Mouse (Mus musculus) bone marrow, adult 2 months (tissue): ENCODE results near the gene Rnh1.

ENCODE experiments used
- CTCF ChIP-seq: fragments of 200-500 bp; IDR thresholded peaks from 2 replicates; pipeline ENCODE4 v1.5.1; 2011; ENCODE audit warnings: low read length, control low read depth; ENCODE audit not compliant: control insufficient read depth, insufficient read depth
- POLR2A ChIP-seq: fragments of 200-500 bp; IDR thresholded peaks from 2 replicates; pipeline ENCODE4 v1.6.1; 2011; ENCODE audit warnings: low read depth, mild to moderate bottlenecking, control low read depth, low read length, borderline replicate concordance; ENCODE audit not compliant: control insufficient read depth

DNA sequence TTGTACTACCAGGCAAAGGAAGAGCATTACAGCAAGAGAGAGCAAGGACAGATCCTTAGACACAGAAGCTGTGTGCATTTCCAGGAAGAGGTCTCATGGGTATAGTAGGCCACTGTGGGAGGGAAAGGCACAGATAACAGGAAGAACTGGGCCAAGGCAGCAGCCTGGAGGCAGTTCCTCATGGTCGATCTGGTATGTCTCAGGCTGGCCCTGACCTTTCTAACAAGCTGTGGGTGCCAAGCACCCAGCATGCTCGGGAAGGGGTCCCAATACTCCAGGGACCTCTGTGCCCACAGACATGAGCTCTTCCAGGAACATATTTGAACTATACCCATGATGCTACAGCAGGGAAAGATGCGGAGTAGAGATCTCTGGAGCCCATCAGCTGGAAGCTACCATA lies 31.9 kb upstream of the Rnh1 start:
- TF ChIP-seq CTCF (no peak), POLR2A (no peak)
